Mouse (Mus musculus): ENCODE results near the gene Schip1. TPM values are rescaled to one million over a fixed set of nuclear protein-coding genes. Genes with fewer than 3 reads are reported as not detected.

Gene Schip1
- polyA plus RNA-seq, 1 experiment from 2014 or later, result 163 TPM

DNA sequence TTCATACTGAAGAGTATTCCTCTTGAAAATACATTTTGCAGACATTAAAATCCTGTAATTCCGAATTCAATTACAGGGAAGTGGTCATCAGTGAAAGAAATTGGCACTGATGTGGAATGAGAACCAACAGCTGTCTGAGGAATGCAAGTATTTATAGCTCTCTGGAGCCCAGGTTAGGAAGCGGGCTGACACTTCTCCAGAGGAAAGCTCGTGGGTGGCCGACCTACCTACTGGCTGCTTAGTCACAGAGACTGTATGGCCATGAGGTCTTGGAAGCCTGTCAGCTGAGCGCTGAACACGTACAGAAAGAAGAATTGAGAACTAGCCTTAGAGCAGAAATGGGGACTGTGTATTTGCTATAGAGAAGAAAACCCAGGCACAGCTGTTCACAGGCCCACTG lies 545.4 kb downstream of the Schip1 start:
- 72% methylated on average over 6 of the region's 6 CpGs for WGBS
- Histone ChIP-seq H3K36me3 (replicated peaks; ENCODE audit: control insufficient read depth, insufficient read depth) (0 out of 2 replicates have a peak, but pooled peaks cover 3% of the 10 kb centered on the region), H3K4me3 (replicated peaks; ENCODE audit: low read length) (no peak overlapping the region), H3K4me1 (replicated peaks; ENCODE audit: control insufficient read depth, insufficient read depth, low read length) (peaks cover 24% of the 10 kb centered on the region), H3K27ac (no peak overlapping the region), H3K9ac (no peak overlapping the region), H3K27me3 (ENCODE audit: control insufficient read depth, insufficient read depth, low read length) (no peaks in the 10 kb centered on the region), H3K9me3 (ENCODE audit: control insufficient read depth, low read length) (no peaks in the 10 kb centered on the region), H3K4me2 (replicated peaks) (no peak overlapping the region)
- DNase-seq (ENCODE audit: low spot score) (no peak), ATAC-seq (ENCODE audit: low FRiP score) (no peak)

- DNase-seq (ENCODE audit: low spot score), result no peak
- no peak for ATAC-seq (ENCODE audit: low FRiP score)
- WGBS, result 79% methylated on average over 11 of the region's 11 CpGs
- no peak overlapping the region for H3K9ac ChIP-seq
- no peaks in the 10 kb centered on the region for H3K9me3 ChIP-seq (ENCODE audit: control insufficient read depth, low read length)
- H3K4me3 ChIP-seq (replicated peaks; ENCODE audit: low read length), result no peak overlapping the region
- H3K4me1 ChIP-seq (replicated peaks; ENCODE audit: control insufficient read depth, insufficient read depth, low read length), result peaks cover 17% of the 10 kb centered on the region
- H3K27me3 ChIP-seq (ENCODE audit: control insufficient read depth, insufficient read depth, low read length), result no peaks in the 10 kb centered on the region
- H3K27ac ChIP-seq, result no peak overlapping the region
- H3K4me2 ChIP-seq (replicated peaks), result no peak overlapping the region
- 0 out of 2 replicates have a peak, but pooled peaks cover 3% of the 10 kb centered on the region for H3K36me3 ChIP-seq (replicated peaks; ENCODE audit: control insufficient read depth, insufficient read depth)
Measured at GRCm38 (mm10) chr3:68610598-68611261, 546.1 kb downstream of the Schip1 start.

GRCm38 (mm10) chr3:68615042-68615810 lies 550.6 kb downstream of the Schip1 start:
- WGBS, result 70% methylated on average over 10 of the region's 10 CpGs
- H3K4me2 ChIP-seq (replicated peaks), result no peak overlapping the region
- DNase-seq (ENCODE audit: low spot score) (peak; percentile 72), ATAC-seq (ENCODE audit: low FRiP score) (peak; percentile 52; the same call in 1 of the 2 replicates)
- no peak overlapping the region for H3K9ac ChIP-seq
- 0 out of 2 replicates have a peak, but pooled peaks cover 14% of the 10 kb centered on the region for H3K36me3 ChIP-seq (replicated peaks; ENCODE audit: control insufficient read depth, insufficient read depth)
- no peaks in the 10 kb centered on the region for H3K4me1 ChIP-seq (replicated peaks; ENCODE audit: control insufficient read depth, insufficient read depth, low read length)
- no peak overlapping the region for H3K4me3 ChIP-seq (replicated peaks; ENCODE audit: low read length)
- H3K9me3 ChIP-seq (ENCODE audit: control insufficient read depth, low read length), result no peaks in the 10 kb centered on the region
- no peaks in the 10 kb centered on the region for H3K27me3 ChIP-seq (ENCODE audit: control insufficient read depth, insufficient read depth, low read length)
- no peak overlapping the region for H3K27ac ChIP-seq

- Histone ChIP-seq H3K4me1 (replicated peaks; ENCODE audit: control insufficient read depth, insufficient read depth, low read length) (no peaks in the 10 kb centered on the region), H3K36me3 (replicated peaks; ENCODE audit: control insufficient read depth, insufficient read depth) (peaks cover 24% of the 10 kb centered on the region), H3K4me2 (replicated peaks) (no peak overlapping the region), H3K9me3 (ENCODE audit: control insufficient read depth, low read length) (no peaks in the 10 kb centered on the region), H3K27ac (no peak overlapping the region), H3K4me3 (replicated peaks; ENCODE audit: low read length) (no peak overlapping the region), H3K27me3 (ENCODE audit: control insufficient read depth, insufficient read depth, low read length) (no peaks in the 10 kb centered on the region), H3K9ac (no peak overlapping the region)
- 93% methylated on average over 12 of the region's 12 CpGs for WGBS
- ATAC-seq (ENCODE audit: low FRiP score) (no peak), DNase-seq (ENCODE audit: low spot score) (no peak)
Measured at GRCm38 (mm10) chr3:68616363-68616762, 551.8 kb downstream of the Schip1 start.

DNA sequence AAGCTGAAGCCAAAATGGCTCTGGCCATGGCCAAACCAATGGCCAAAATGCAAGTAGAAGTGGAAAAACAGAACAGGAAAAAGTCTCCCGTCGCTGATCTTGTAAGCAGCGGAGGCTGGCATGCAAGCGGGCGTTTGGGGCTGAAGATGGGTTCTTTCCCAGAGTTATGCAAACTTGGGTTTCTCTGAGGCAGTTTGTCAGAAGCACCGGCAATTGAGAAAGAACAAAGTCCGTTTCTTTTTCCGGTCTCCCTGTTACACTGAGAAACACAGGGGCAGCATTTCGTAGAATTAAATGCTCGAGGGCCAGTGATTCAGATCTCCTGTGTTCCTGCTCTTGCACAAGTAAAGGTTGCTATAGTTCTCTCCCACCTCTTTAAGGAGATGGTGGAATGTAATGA lies 553.1 kb downstream of the Schip1 start:
- H3K9ac ChIP-seq, result no peak overlapping the region
- H3K4me2 ChIP-seq (replicated peaks), result no peak overlapping the region
- no peaks in the 10 kb centered on the region for H3K4me1 ChIP-seq (replicated peaks; ENCODE audit: control insufficient read depth, insufficient read depth, low read length)
- peaks cover 34% of the 10 kb centered on the region for H3K36me3 ChIP-seq (replicated peaks; ENCODE audit: control insufficient read depth, insufficient read depth)
- H3K27ac ChIP-seq, result no peak overlapping the region
- H3K4me3 ChIP-seq (replicated peaks; ENCODE audit: low read length), result no peak overlapping the region
- H3K27me3 ChIP-seq (ENCODE audit: control insufficient read depth, insufficient read depth, low read length), result no peaks in the 10 kb centered on the region
- no peaks in the 10 kb centered on the region for H3K9me3 ChIP-seq (ENCODE audit: control insufficient read depth, low read length)
- WGBS, result 93% methylated on average over 10 of the region's 10 CpGs
- DNase-seq (ENCODE audit: low spot score), result no peak
- ATAC-seq (ENCODE audit: low FRiP score), result no peak

DNA sequence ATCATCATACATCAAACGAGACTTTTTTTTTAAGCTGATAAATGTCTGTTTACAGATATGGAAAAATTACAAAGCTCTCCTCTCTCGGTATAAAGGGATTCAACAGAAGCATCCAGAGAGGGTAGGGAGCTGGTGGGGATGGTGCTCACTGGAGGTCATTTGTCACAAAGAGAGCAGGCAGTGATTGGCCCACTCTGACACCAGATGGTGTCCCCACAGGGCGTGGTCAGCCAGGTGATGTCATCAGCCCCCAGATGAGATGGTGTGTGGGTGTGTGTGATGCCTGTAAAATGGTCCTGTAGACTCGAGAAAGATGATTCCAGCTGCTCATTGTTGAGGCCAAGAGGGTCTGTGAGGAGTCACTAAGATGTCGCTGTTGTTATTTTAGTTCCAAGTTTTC lies 554.5 kb downstream of the Schip1 start:
- Histone ChIP-seq H3K9ac (no peak overlapping the region), H3K4me2 (replicated peaks) (no peak overlapping the region), H3K27me3 (ENCODE audit: control insufficient read depth, insufficient read depth, low read length) (no peaks in the 10 kb centered on the region), H3K36me3 (replicated peaks; ENCODE audit: control insufficient read depth, insufficient read depth) (peaks cover 46% of the 10 kb centered on the region), H3K27ac (no peak overlapping the region), H3K4me1 (replicated peaks; ENCODE audit: control insufficient read depth, insufficient read depth, low read length) (no peaks in the 10 kb centered on the region), H3K4me3 (replicated peaks; ENCODE audit: low read length) (no peak overlapping the region), H3K9me3 (ENCODE audit: control insufficient read depth, low read length) (no peaks in the 10 kb centered on the region)
- ATAC-seq (ENCODE audit: low FRiP score) (no peak), DNase-seq (ENCODE audit: low spot score) (no peak)
- 85% methylated on average over 5 of the region's 5 CpGs for WGBS

GRCm38 (mm10) chr3:68621971-68622370 lies 557.4 kb downstream of the Schip1 start:
- 82% methylated on average over 3 of the region's 3 CpGs for WGBS
- ATAC-seq (ENCODE audit: low FRiP score) (no peak), DNase-seq (ENCODE audit: low spot score) (no peak)
- Histone ChIP-seq H3K36me3 (replicated peaks; ENCODE audit: control insufficient read depth, insufficient read depth) (peaks cover 72% of the 10 kb centered on the region), H3K4me1 (replicated peaks; ENCODE audit: control insufficient read depth, insufficient read depth, low read length) (no peaks in the 10 kb centered on the region), H3K4me3 (replicated peaks; ENCODE audit: low read length) (no peak overlapping the region), H3K27me3 (ENCODE audit: control insufficient read depth, insufficient read depth, low read length) (no peaks in the 10 kb centered on the region), H3K4me2 (replicated peaks) (no peak overlapping the region), H3K9me3 (ENCODE audit: control insufficient read depth, low read length) (no peaks in the 10 kb centered on the region), H3K9ac (no peak overlapping the region), H3K27ac (no peak overlapping the region)

DNA sequence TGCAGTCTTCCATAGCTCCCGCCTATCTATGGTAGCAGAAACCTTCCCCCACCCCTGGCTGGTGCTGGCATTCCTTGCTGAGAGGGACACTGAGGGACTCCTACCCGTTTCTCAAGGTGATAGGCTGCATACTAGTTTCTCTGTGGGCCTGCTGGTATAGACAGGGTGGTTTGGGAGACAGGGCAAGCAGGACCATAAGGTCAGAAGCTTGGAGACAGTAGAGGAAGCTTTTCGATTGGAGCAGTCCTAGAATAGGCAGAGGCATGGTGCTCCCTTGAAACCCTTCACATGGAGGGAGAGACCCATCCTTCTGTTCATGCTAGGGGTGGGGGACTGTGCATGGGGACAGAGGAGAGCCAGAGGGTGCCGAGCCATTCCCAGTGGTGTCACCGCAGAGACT lies 558.4 kb downstream of the Schip1 start:
- DNase-seq (ENCODE audit: low spot score) (no peak), ATAC-seq (ENCODE audit: low FRiP score) (no peak)
- Histone ChIP-seq H3K27ac (no peak overlapping the region), H3K4me1 (replicated peaks; ENCODE audit: control insufficient read depth, insufficient read depth, low read length) (no peaks in the 10 kb centered on the region), H3K4me3 (replicated peaks; ENCODE audit: low read length) (no peak overlapping the region), H3K27me3 (ENCODE audit: control insufficient read depth, insufficient read depth, low read length) (no peaks in the 10 kb centered on the region), H3K9ac (no peak overlapping the region), H3K9me3 (ENCODE audit: control insufficient read depth, low read length) (no peaks in the 10 kb centered on the region), H3K36me3 (replicated peaks; ENCODE audit: control insufficient read depth, insufficient read depth) (peaks cover 77% of the 10 kb centered on the region), H3K4me2 (replicated peaks) (no peak overlapping the region)
- 91% methylated on average over 5 of the region's 5 CpGs for WGBS

- Histone ChIP-seq H3K9ac (no peak overlapping the region), H3K36me3 (replicated peaks; ENCODE audit: control insufficient read depth, insufficient read depth) (peaks cover 75% of the 10 kb centered on the region), H3K4me1 (replicated peaks; ENCODE audit: control insufficient read depth, insufficient read depth, low read length) (no peaks in the 10 kb centered on the region), H3K27me3 (ENCODE audit: control insufficient read depth, insufficient read depth, low read length) (no peaks in the 10 kb centered on the region), H3K4me3 (replicated peaks; ENCODE audit: low read length) (no peak overlapping the region), H3K27ac (no peak overlapping the region), H3K4me2 (replicated peaks) (no peak overlapping the region), H3K9me3 (ENCODE audit: control insufficient read depth, low read length) (no peaks in the 10 kb centered on the region)
- WGBS, result 95% methylated on average over 6 of the region's 6 CpGs
- no peak for DNase-seq (ENCODE audit: low spot score)
- ATAC-seq (ENCODE audit: low FRiP score), result no peak
Measured at GRCm38 (mm10) chr3:68624471-68624870, 559.9 kb downstream of the Schip1 start.

Data from hindbrain, embryonic 14.5 days (tissue).